Mouse (Mus musculus) limb, embryonic 11.5 days (tissue): Measurements from ENCODE around the gene Greb1. TPM values are rescaled to one million over a fixed set of nuclear protein-coding genes. Genes with fewer than 3 reads are reported as not detected.

Experiments used
- ATAC-seq: fragments of 200-750 bp; cut with Nextera tagmentation; 2 replicates; pipeline ENCODE4 v1.8.0; 2017; ENCODE audit warnings: low read depth; ENCODE audit not compliant: insufficient number of reproducible peaks, low FRiP score, low TSS enrichment
- DNase-seq: peaks from one replicate; pipeline ENCODE4 v3.0.0-alpha.2; 2015; ENCODE audit warnings: low spot score
- H3K27ac ChIP-seq: fragments of 300-500 bp; sonication (generic); replicated peaks from 2 replicates; pipeline ENCODE4 v1.5.1; 2014; ENCODE audit warnings: low read depth, mild to moderate bottlenecking, low read length
- H3K27me3 ChIP-seq: fragments of 300-500 bp; sonication (generic); 2 replicates; pipeline ENCODE4 v1.6.1; 2014; ENCODE audit warnings: mild to moderate bottlenecking, low read length, mixed read lengths; ENCODE audit not compliant: control insufficient read depth, insufficient read depth
- H3K36me3 ChIP-seq: fragments of 300-500 bp; sonication (generic); 2 replicates; pipeline ENCODE4 v1.6.1; 2014; ENCODE audit warnings: mild to moderate bottlenecking, low read length, moderate library complexity, mixed read lengths; ENCODE audit not compliant: control insufficient read depth, insufficient read depth
- H3K4me1 ChIP-seq: fragments of 300-500 bp; sonication (generic); 2 replicates; pipeline ENCODE4 v1.6.1; 2014; ENCODE audit warnings: low read length, mixed read lengths; ENCODE audit not compliant: control insufficient read depth, insufficient read depth
- H3K4me2 ChIP-seq: fragments of 300-500 bp; sonication (generic); 2 replicates; pipeline ENCODE4 v1.6.1; 2014; ENCODE audit warnings: low read depth, mild to moderate bottlenecking, moderate library complexity; ENCODE audit not compliant: severe bottlenecking
- H3K4me3 ChIP-seq: fragments of 300-500 bp; sonication (generic); 2 replicates; pipeline ENCODE4 v1.5.1; 2014; ENCODE audit warnings: low read depth, low read length
- H3K9ac ChIP-seq: fragments of 300-500 bp; sonication (generic); 2 replicates; pipeline ENCODE4 v1.6.1; 2014; ENCODE audit warnings: mild to moderate bottlenecking, low read length
- H3K9me3 ChIP-seq: fragments of 300-500 bp; sonication (generic); 2 replicates; pipeline ENCODE4 v1.6.1; 2016; ENCODE audit warnings: low read length; ENCODE audit not compliant: control insufficient read depth
- WGBS: fragments of 180-500 bp; shearing (Covaris S2); extraction: QIAGEN DNeasy Blood & Tissue Kit; methylation state at CpG from one replicate; pipeline ENCODE4 v1.1.7; 2014; 5-methylcytosine and 5-hydroxymethylcytosine counted together
- polyA plus RNA-seq: library from polyadenylated mRNA; unstranded; fragments of >200 nt; fragmentation: Nextera tagmentation; extraction: Ambion mirVana; gene quantifications from 2 replicates; pipeline ENCODE4 v1.2.1, GENCODE M21; 2014

The Greb1 gene
- polyA plus RNA-seq, 1 experiment from 2014 or later, result 11.4 TPM

- 85% methylated on average over 4 of the region's 4 CpGs for WGBS
- peaks cover 7% of the 10 kb centered on the region; the same call in 1 of the 2 replicates for H3K36me3 ChIP-seq
- H3K9ac ChIP-seq, result no peak overlapping the region
- no peak overlapping the region for H3K27ac ChIP-seq
- H3K4me2 ChIP-seq, result no peak overlapping the region
- 0 out of 2 replicates have a peak, but pooled peaks cover 2% of the 10 kb centered on the region for H3K4me1 ChIP-seq
- H3K9me3 ChIP-seq, result no peaks in the 10 kb centered on the region
- DNase-seq, result no peak
- H3K27me3 ChIP-seq, result no peaks in the 10 kb centered on the region
- no peak overlapping the region for H3K4me3 ChIP-seq
- ATAC-seq, result no peak
Observed at GRCm38 (mm10) chr12:16817147-16817546, 16.5 kb upstream of the Greb1 start.

GRCm38 (mm10) chr12:16811477-16811876 is 10.8 kb upstream of the Greb1 start:
- Histone ChIP-seq H3K27ac (no peak overlapping the region), H3K36me3 (no peaks in the 10 kb centered on the region; the same call in 1 of the 2 replicates), H3K4me3 (peak overlapping the region; percentile 65), H3K4me2 (peak overlapping the region; percentile 75), H3K27me3 (peaks cover 3% of the 10 kb centered on the region; the same call in 1 of the 2 replicates), H3K9me3 (no peaks in the 10 kb centered on the region), H3K9ac (peak overlapping the region; percentile 83), H3K4me1 (0 out of 2 replicates have a peak, but pooled peaks cover 2% of the 10 kb centered on the region)
- DNase-seq, result no peak
- WGBS, result 4% methylated on average over 15 of the region's 15 CpGs
- ATAC-seq, result no peak

- H3K9ac ChIP-seq, result peak within 1 kb of the TSS; percentile 83
- peak within 1 kb of the TSS; percentile 65 for H3K4me3 ChIP-seq
- 5% methylated on average over 73 of the region's 81 CpGs for WGBS
- peak within 1 kb of the TSS; percentile 75 for H3K4me2 ChIP-seq
- H3K9me3 ChIP-seq, result no peaks in the 10 kb centered on the region
- 0 out of 2 replicates have a peak, but pooled peaks cover 2% of the 10 kb centered on the region for H3K4me1 ChIP-seq
- no peaks in the 10 kb centered on the region; the same call in 1 of the 2 replicates for H3K36me3 ChIP-seq
- H3K27me3 ChIP-seq, result peaks cover 3% of the 10 kb centered on the region; the same call in 1 of the 2 replicates
- ATAC-seq (peak; percentile 80), DNase-seq (peak; percentile 90)
- 0 out of 2 replicates have a peak within 1 kb of the TSS, but pooled peaks have one; percentile 57 for H3K27ac ChIP-seq
Observed at GRCm38 (mm10) chr12:16810525-16811431, 10.1 kb upstream of the Greb1 start, which contains the start of gene E2f6. E2f6 (plus strand) TSS chr12:16810963.

- H3K36me3 ChIP-seq, result no peaks in the 10 kb centered on the region
- H3K4me2 ChIP-seq, result no peak overlapping the region
- WGBS, result 38% methylated on average over 3 of the region's 3 CpGs
- ATAC-seq (no peak), DNase-seq (peak; percentile 55)
- no peak overlapping the region for H3K4me3 ChIP-seq
- no peaks in the 10 kb centered on the region for H3K9me3 ChIP-seq
- peaks cover 3% of the 10 kb centered on the region; the same call in 1 of the 2 replicates for H3K27me3 ChIP-seq
- H3K4me1 ChIP-seq, result 0 out of 2 replicates have a peak, but pooled peaks cover 2% of the 10 kb centered on the region
- no peak overlapping the region for H3K9ac ChIP-seq
- H3K27ac ChIP-seq, result no peak overlapping the region
Observed at GRCm38 (mm10) chr12:16808045-16808444, 7.4 kb upstream of the Greb1 start.

- H3K4me1 ChIP-seq, result no peaks in the 10 kb centered on the region
- no peak overlapping the region for H3K4me3 ChIP-seq
- H3K27ac ChIP-seq, result no peak overlapping the region
- H3K9me3 ChIP-seq, result no peaks in the 10 kb centered on the region
- H3K36me3 ChIP-seq, result no peaks in the 10 kb centered on the region
- peaks cover 3% of the 10 kb centered on the region; the same call in 1 of the 2 replicates for H3K27me3 ChIP-seq
- no peak for ATAC-seq
- peak; percentile 86 for DNase-seq
- WGBS, result 5% methylated on average over 5 of the region's 5 CpGs
- no peak overlapping the region for H3K4me2 ChIP-seq
- H3K9ac ChIP-seq, result no peak overlapping the region
Observed at GRCm38 (mm10) chr12:16805511-16805910, 4.8 kb upstream of the Greb1 start.

GRCm38 (mm10) chr12:16803956-16804430 is 3.3 kb upstream of the Greb1 start:
- Histone ChIP-seq H3K9me3 (no peaks in the 10 kb centered on the region), H3K36me3 (no peaks in the 10 kb centered on the region), H3K9ac (no peak overlapping the region), H3K27ac (no peak overlapping the region), H3K4me3 (no peak overlapping the region), H3K27me3 (no peaks in the 10 kb centered on the region), H3K4me1 (peaks cover under 1% of the 10 kb centered on the region), H3K4me2 (no peak overlapping the region)
- no peak for DNase-seq
- 44% methylated on average over 5 of the region's 5 CpGs for WGBS
- no peak for ATAC-seq

GRCm38 (mm10) chr12:16803237-16803955 is 2.7 kb upstream of the Greb1 start:
- WGBS, result 21% methylated on average over 5 of the region's 5 CpGs
- peaks cover 3% of the 10 kb centered on the region for H3K4me1 ChIP-seq

GRCm38 (mm10) chr12:16800959-16801315 is 251 bp upstream of the Greb1 start:
- H3K36me3 ChIP-seq, result no peaks in the 10 kb centered on the region
- H3K9me3 ChIP-seq, result no peaks in the 10 kb centered on the region
- peak; percentile 48 for ATAC-seq
- H3K4me3 ChIP-seq, result peak overlapping the region; percentile 55
- peak overlapping the region; percentile 84 for H3K9ac ChIP-seq
- no peaks in the 10 kb centered on the region for H3K27me3 ChIP-seq
- H3K27ac ChIP-seq, result no peak overlapping the region
- DNase-seq, result no peak
- WGBS, result 0% methylated on average over 12 of the region's 12 CpGs
- peaks cover 3% of the 10 kb centered on the region for H3K4me1 ChIP-seq
- peak overlapping the region; percentile 88 for H3K4me2 ChIP-seq

More at GRCm38 (mm10) chr12:16803237-16803955, 2.7 kb upstream of the Greb1 start:
- Histone ChIP-seq H3K27me3 (no peaks in the 10 kb centered on the region), H3K36me3 (no peaks in the 10 kb centered on the region), H3K27ac (no peak overlapping the region), H3K4me2 (no peak overlapping the region), H3K4me3 (no peak overlapping the region), H3K9me3 (no peaks in the 10 kb centered on the region), H3K9ac (no peak overlapping the region)
- ATAC-seq, result no peak
- peak; percentile 34 for DNase-seq
